Mouse (Mus musculus): ENCODE data around the gene Cdk9. TPM values are rescaled to one million over a fixed set of nuclear protein-coding genes. Genes with fewer than 3 reads are reported as not detected.

Gene Cdk9
- polyA plus RNA-seq, 1 experiment: 197 TPM

DNA sequence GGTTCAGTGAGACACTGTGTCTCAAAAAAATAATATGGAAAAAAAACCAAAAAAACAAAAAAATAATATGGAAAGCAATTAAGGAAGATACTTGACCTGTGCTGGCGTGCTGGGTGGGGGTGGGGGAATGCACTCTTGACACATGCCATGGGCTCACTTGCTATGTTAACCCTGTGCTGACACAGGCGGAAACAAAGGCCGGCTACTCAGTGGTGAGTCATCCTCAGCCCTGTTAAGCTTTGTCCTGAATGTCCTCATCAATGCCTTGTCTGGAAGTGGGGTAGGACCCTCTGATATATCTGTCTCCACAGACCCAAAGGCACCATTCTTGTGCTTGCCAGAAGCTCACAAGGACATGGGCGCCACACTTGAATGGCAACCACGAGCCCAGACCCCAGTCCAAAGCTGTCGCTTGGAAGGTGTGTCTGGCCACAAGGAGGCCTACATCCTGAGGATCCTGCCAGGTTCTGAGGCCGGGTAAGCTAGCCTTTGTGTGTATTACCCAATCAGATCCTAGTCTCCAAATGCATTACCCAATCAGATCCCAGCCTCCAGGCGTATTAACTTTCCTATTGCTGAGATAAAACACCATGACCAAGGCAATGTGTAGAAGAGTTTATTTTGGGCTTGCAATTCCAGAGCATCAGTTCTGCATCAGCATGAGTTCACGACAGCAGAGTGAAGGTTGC is 40.8 kb downstream of the Cdk9 start:
- TF ChIP-seq POLR2A (IDR thresholded peaks at IDR 0.05; ENCODE audit: borderline replicate concordance, extremely low read depth, insufficient read depth, insufficient read length, poor library complexity, severe bottlenecking) (no peak), CTCF (IDR thresholded peaks at IDR 0.05; ENCODE audit: borderline replicate concordance, extremely low read depth, insufficient read depth, insufficient read length) (no peak)

DNA sequence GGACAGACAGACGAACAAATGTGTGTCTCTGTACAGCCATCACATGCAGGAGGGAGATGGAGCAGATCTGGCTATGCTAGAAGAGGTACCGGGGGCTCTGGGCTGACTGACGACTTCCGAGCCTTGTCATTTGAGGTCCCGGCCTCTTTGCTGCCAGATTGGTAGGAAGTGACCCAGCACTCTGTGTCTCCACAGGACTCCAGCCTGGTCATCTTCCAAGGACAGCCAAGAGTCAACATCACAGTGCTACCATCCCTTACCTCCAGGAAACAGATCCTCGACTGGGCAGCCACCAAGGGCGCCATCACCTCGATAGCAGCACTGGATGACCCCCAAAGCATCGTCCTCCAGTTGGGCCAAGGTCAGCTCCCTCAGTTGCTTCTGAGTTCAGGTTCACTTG is 41.7 kb downstream of the Cdk9 start:
- TF ChIP-seq CTCF (IDR thresholded peaks at IDR 0.05; ENCODE audit: borderline replicate concordance, extremely low read depth, insufficient read depth, insufficient read length) (no peak), POLR2A (IDR thresholded peaks at IDR 0.05; ENCODE audit: borderline replicate concordance, extremely low read depth, insufficient read depth, insufficient read length, poor library complexity, severe bottlenecking) (no peak)
- DNase-seq (ENCODE audit: low read depth): no peak

More for the DNA sequence above, 40.8 kb downstream of the Cdk9 start:
- no peak for DNase-seq (ENCODE audit: low read depth)

DNA sequence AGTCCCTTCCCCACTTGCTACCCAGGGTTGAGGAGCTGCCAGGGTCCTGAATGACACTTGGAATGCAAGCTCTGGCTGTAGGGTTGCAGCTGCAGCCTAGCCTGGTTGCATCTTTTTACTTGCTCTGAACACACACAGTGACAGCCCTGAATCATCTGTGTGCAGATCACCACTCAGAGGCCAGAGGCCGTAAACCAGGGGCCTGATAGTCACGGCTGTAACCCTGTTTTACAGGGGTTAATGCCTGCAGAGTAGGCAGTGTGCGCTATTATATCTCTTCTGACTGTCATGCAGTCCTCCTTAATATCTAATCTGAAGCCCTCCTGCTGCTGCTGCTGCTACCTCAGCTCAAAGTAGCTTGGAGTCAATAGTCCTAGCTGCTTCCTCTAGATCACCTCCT is 43.0 kb downstream of the Cdk9 start:
- DNase-seq (ENCODE audit: low read depth): no peak
- no peak for TF ChIP-seq CTCF (IDR thresholded peaks at IDR 0.05; ENCODE audit: borderline replicate concordance, extremely low read depth, insufficient read depth, insufficient read length)
- no peak for TF ChIP-seq POLR2A (IDR thresholded peaks at IDR 0.05; ENCODE audit: borderline replicate concordance, extremely low read depth, insufficient read depth, insufficient read length, poor library complexity, severe bottlenecking)

DNA sequence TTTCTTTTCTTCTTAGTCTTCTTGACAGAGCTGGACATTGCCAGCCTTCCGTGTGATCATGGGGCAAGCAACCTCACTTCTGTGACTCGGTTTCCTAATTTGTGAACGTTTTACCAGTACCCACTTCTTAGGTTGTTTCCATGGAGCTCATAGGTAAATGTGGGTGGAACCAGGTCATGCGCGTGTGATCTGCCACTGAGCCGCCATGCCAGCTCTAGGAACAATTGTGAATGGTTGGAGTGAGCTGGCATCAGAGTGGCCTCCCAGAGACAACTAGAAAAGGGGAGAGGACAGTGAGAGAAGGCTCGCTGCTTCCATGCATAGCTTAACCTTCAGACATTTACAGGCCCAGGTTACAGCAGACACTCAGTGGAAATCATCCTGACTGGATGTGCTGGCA is 44.7 kb downstream of the Cdk9 start:
- DNase-seq (ENCODE audit: low read depth): no peak
- TF ChIP-seq CTCF (IDR thresholded peaks at IDR 0.05; ENCODE audit: borderline replicate concordance, extremely low read depth, insufficient read depth, insufficient read length) (no peak), POLR2A (IDR thresholded peaks at IDR 0.05; ENCODE audit: borderline replicate concordance, extremely low read depth, insufficient read depth, insufficient read length, poor library complexity, severe bottlenecking) (no peak)

DNA sequence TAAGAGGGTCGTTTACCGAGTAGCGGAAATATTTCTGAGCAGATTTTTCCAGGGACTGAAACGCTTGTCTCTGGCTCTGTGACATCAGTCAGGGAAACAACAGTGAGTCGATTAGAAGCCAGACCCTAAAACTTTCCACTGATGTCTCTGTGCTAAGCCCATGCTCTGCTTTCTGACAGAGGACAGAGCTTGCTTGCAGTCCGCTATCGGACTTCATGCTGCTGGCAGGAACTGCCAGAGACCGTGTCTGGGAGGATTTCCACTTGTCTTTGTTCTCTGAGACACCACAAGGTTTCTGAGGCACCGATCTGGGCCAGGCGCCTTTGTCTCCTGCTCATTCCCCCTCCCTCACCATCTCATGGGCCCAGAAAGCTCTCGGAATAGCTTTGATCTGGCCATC is 45.1 kb downstream of the Cdk9 start:
- DNase-seq (ENCODE audit: low read depth): peak; percentile 61
- no peak for TF ChIP-seq POLR2A (IDR thresholded peaks at IDR 0.05; ENCODE audit: borderline replicate concordance, extremely low read depth, insufficient read depth, insufficient read length, poor library complexity, severe bottlenecking)
- TF ChIP-seq CTCF (IDR thresholded peaks at IDR 0.05; ENCODE audit: borderline replicate concordance, extremely low read depth, insufficient read depth, insufficient read length): no peak

DNA sequence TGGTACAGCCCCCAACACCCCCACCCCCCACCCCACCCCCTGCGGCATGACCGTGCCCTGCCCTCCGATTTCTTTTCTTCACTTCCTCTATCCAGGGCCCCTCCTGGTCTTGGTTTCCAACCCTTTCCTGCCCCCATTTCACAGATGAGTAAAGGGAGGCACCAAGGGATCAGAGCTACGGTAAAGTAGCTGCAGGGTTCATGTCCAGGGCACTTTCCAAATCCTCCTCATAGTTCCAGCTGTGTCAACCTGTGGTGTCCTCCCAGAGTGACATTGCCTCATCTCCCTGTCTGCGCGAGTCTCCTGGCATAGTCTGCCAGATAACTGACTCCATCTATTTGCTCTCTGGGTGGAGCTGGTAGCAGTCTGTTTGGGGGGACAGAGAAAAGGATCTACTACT is 47.0 kb downstream of the Cdk9 start:
- DNase-seq (ENCODE audit: low read depth): no peak
- TF ChIP-seq POLR2A (IDR thresholded peaks at IDR 0.05; ENCODE audit: borderline replicate concordance, extremely low read depth, insufficient read depth, insufficient read length, poor library complexity, severe bottlenecking): no peak
- no peak for TF ChIP-seq CTCF (IDR thresholded peaks at IDR 0.05; ENCODE audit: borderline replicate concordance, extremely low read depth, insufficient read depth, insufficient read length)

DNA sequence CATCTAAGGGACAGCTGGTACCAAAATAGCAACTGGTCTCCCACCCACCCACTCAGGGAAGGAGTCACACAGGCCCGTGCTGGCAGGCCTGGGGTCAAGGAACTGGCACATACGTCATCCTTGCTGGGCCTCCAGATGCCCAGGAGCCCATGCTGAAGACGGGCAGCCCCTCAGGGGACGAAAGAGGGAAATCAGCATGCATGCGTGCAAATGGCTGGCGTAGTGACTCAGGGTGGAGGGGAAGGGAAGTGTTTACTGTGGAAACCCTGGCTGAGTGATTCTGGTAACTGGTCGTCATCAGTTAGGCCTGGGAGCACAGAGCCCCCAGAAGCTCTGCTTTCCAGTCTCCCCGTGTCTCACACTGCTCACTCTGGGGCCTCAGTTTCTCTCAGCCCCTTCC is 47.5 kb downstream of the Cdk9 start:
- no peak for DNase-seq (ENCODE audit: low read depth)
- TF ChIP-seq POLR2A (IDR thresholded peaks at IDR 0.05; ENCODE audit: borderline replicate concordance, extremely low read depth, insufficient read depth, insufficient read length, poor library complexity, severe bottlenecking): no peak
- TF ChIP-seq CTCF (IDR thresholded peaks at IDR 0.05; ENCODE audit: borderline replicate concordance, extremely low read depth, insufficient read depth, insufficient read length): no peak

DNA sequence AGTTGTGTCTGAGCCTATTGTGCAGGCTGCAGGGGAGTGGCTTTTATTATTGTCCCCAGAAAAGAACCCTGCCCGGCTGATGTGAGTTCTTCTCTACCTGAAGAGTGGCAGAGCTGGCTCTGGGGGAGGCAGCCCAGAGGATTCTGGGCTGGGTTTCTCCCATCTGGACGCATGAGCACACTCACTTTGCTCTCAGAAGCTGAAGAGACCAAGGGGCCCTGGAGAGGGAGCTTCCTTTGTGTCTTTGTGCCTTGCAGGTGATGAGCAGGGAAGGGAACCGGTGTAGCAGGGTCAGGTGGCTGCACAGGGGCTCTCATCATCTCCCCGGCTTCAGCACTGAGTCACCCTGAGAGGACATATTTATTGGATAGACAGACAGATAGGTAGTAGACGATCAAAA is 50.6 kb downstream of the Cdk9 start:
- no peak for TF ChIP-seq POLR2A (IDR thresholded peaks at IDR 0.05; ENCODE audit: borderline replicate concordance, extremely low read depth, insufficient read depth, insufficient read length, poor library complexity, severe bottlenecking)
- no peak for TF ChIP-seq CTCF (IDR thresholded peaks at IDR 0.05; ENCODE audit: borderline replicate concordance, extremely low read depth, insufficient read depth, insufficient read length)

DNA sequence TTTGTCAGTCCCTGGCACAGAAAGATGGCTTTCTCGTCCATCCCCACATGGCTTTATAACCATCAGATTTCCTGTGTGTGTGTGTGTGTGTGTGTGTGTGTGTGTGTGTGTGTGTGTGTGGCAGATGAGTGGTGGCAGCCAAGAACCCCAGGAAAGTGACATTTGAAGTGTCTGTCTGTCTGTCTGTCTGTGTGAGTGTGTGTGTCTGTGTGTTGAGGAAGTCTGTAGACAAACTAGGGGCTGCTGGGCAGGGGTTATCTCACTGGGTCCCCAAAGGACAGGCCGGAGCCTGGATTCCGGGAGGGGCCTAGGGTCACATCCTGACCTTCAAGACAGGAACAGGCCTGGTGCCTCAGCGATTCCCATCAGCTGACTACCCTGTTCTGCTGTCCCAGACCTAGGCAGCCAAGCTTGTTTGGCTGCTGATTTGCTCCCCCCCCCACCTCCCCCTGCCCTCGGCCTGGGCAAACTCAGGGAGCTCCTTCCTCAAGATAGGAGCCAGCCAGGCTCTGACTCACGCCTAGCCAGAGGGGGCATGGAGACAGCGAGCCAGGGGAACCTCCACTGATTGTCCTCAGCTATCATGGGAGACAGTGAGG is 51.3 kb downstream of the Cdk9 start:
- peak; percentile 6 for DNase-seq (ENCODE audit: low read depth)
- TF ChIP-seq CTCF (IDR thresholded peaks at IDR 0.05; ENCODE audit: borderline replicate concordance, extremely low read depth, insufficient read depth, insufficient read length) (no peak), POLR2A (IDR thresholded peaks at IDR 0.05; ENCODE audit: borderline replicate concordance, extremely low read depth, insufficient read depth, insufficient read length, poor library complexity, severe bottlenecking) (no peak)

More for the DNA sequence above, 50.6 kb downstream of the Cdk9 start:
- no peak for DNase-seq (ENCODE audit: low read depth)

DNA sequence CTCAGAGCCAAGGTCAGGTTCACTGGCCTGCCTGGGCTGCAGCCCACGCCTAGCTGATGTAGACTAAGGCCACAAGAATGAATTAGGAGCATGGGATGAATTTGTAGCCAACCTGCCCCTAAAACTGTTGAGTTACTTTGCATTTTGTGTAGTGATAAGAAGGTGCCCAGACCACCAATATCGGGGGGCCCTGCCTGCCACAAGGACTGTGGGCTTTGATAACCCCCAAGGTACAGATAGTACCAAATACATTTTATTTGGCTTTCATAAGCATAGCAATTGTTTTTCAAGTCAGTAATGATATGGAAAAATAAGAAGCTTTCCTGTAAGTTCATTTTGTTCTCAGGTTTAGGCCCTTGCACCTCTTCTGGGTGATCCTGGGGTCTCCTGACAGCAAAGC is 54.0 kb downstream of the Cdk9 start:
- no peak for DNase-seq (ENCODE audit: low read depth)
- no peak for TF ChIP-seq CTCF (IDR thresholded peaks at IDR 0.05; ENCODE audit: borderline replicate concordance, extremely low read depth, insufficient read depth, insufficient read length)
- no peak for TF ChIP-seq POLR2A (IDR thresholded peaks at IDR 0.05; ENCODE audit: borderline replicate concordance, extremely low read depth, insufficient read depth, insufficient read length, poor library complexity, severe bottlenecking)

DNA sequence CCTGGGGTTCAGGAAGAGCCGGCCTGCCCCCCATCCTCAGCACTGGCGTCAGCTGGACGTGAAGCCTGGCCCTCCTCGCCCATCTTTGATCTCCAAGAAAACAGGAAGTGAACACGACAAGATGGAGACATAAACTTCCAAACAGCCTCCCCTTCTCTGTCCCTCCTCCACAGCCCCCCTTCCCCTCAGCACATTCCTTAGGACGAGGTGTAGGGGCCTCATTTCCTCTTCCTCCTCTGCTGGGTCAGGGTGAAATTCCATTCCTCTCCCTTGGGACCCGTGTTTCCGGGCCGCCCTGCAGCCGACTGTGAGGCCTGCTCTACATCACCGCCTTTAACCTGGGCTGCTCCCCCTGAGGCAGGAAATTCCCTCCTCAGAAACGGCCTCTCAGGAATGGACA is 57.0 kb downstream of the Cdk9 start:
- peak; percentile 12 for DNase-seq (ENCODE audit: low read depth)
- TF ChIP-seq CTCF (IDR thresholded peaks at IDR 0.05; ENCODE audit: borderline replicate concordance, extremely low read depth, insufficient read depth, insufficient read length) (no peak), POLR2A (IDR thresholded peaks at IDR 0.05; ENCODE audit: borderline replicate concordance, extremely low read depth, insufficient read depth, insufficient read length, poor library complexity, severe bottlenecking) (no peak)

Other genes starting within 250 kb of the Cdk9 start
- gene Fam102a, start 177.7 kb downstream of the Cdk9 start, polyA plus RNA-seq (2012; rRNA removed): 7.7 and 12.9 TPM in 2 replicates
- 155 and 212 TPM in 2 replicates for gene Dpm2, start 142.2 kb downstream of the Cdk9 start, polyA plus RNA-seq (2012; rRNA removed)
- gene Pip5kl1, start 138.3 kb downstream of the Cdk9 start, polyA plus RNA-seq (2012; rRNA removed): 13.2 and 16.0 TPM in 2 replicates
- gene 9430097D07Rik, start 137.4 kb downstream of the Cdk9 start, polyA plus RNA-seq (2012; rRNA removed): 0.26 and 0.33 TPM in 2 replicates
- gene St6galnac4, start 126.0 kb downstream of the Cdk9 start, polyA plus RNA-seq (2012; rRNA removed): 21.7 and 23.9 TPM in 2 replicates
- 16.2 and 22.6 TPM in 2 replicates for gene St6galnac6, start 113.4 kb downstream of the Cdk9 start, polyA plus RNA-seq (2012; rRNA removed)
- gene Ak1, start 91.3 kb downstream of the Cdk9 start, polyA plus RNA-seq (2012; rRNA removed): 31.0 and 41.5 TPM in 2 replicates
- gene Eng, start 66.5 kb downstream of the Cdk9 start, polyA plus RNA-seq (2012; rRNA removed): 27.1 and 38.0 TPM in 2 replicates
- gene Fpgs, start 8.9 kb downstream of the Cdk9 start, polyA plus RNA-seq (2012; rRNA removed): 33.7 and 45.7 TPM in 2 replicates
- 47.8 and 60.6 TPM in 2 replicates for gene Sh2d3c, start 8.0 kb upstream of the Cdk9 start, polyA plus RNA-seq (2012; rRNA removed)
- gene 6330409D20Rik, start 27.9 kb upstream of the Cdk9 start, polyA plus RNA-seq (2012; rRNA removed): 4.4 and 4.8 TPM in 2 replicates
- gene Tor2a, start 44.2 kb upstream of the Cdk9 start, polyA plus RNA-seq (2012; rRNA removed): 60.6 and 96.6 TPM in 2 replicates
- 1.4 and 1.6 TPM in 2 replicates for gene Ttc16, start 62.6 kb upstream of the Cdk9 start, polyA plus RNA-seq (2012; rRNA removed)
- gene Ptrh1, start 62.7 kb upstream of the Cdk9 start, polyA plus RNA-seq (2012; rRNA removed): 7.1 and 8.7 TPM in 2 replicates
- gene Cfap157, start 71.4 kb upstream of the Cdk9 start, polyA plus RNA-seq (2012; rRNA removed): 0.71 and 0.86 TPM in 2 replicates
- gene Stxbp1, start 134.2 kb upstream of the Cdk9 start, polyA plus RNA-seq (2012; rRNA removed): 170 and 238 TPM in 2 replicates
- gene Fam129b, start 163.0 kb upstream of the Cdk9 start, polyA plus RNA-seq (2012; rRNA removed): 40.2 and 47.0 TPM in 2 replicates
- 554 and 748 TPM in 2 replicates for gene Rpl12, start 248.5 kb upstream of the Cdk9 start, polyA plus RNA-seq (2012; rRNA removed)
- gene Lrsam1, start 248.5 kb upstream of the Cdk9 start, polyA plus RNA-seq (2012; rRNA removed): 28.4 and 31.8 TPM in 2 replicates